In the genomic region with DNA sequence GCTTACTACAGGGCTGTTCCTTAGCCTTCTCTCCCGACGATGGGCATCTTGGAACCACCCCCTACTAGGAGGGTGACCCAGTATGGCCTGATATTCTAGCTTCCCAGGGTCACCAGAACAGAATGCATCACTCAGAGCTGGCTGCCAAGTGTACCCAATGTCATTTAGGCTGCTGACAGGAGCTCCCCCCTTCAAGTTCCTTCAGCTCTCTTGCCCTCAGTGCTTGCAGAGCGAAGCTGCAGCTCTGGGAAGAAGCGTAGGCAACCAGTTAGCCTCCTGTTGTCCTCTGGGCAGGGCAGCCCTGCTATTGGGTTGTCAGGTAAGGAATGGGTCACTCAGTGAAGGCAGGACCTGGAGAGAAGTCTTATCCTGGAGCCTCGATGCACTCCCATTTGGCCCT, we compare ENCODE assay signal across 10 mouse cellular contexts. TPM values are rescaled to one million over a fixed set of nuclear protein-coding genes. Genes with fewer than 3 reads are reported as not detected.
DNase-seq lines count a peak whose midpoint lies in the region; ATAC-seq lines count a peak whose summit lies in the region.
"Had no signal": no experiment of that assay in that cellular context is flagged by ENCODE, and none has a peak within 500 bp of the region (broad histone marks: within the 10 kb centered on the region; RNA-seq: fewer than 3 reads in every experiment).

No protein-coding gene starts in this region.

- H3K4me3 ChIP-seq in hindbrain, embryonic 10.5 days = peak overlapping the region; percentile 77; the same call in 1 of the 2 replicates
- H3K4me3 ChIP-seq in hindbrain, embryonic 12.5 days = no peak overlapping the region
- peak overlapping the region; percentile 78; the same call in 1 of the 2 replicates for H3K4me3 ChIP-seq in embryonic facial prominence, embryonic 10.5 days
- no peak overlapping the region for H3K4me3 ChIP-seq in limb, embryonic 15.5 days

- 60% methylated on average over 5 of the region's 5 CpGs for WGBS in hindbrain, embryonic 10.5 days
- WGBS in hindbrain, embryonic 12.5 days = 58% methylated on average over 5 of the region's 5 CpGs
- WGBS in embryonic facial prominence, embryonic 10.5 days = 57% methylated on average over 5 of the region's 5 CpGs
- WGBS in limb, embryonic 15.5 days = 68% methylated on average over 5 of the region's 5 CpGs

- peak; percentile 24 to 30 for DNase-seq in adrenal gland, postnatal 36 days
- no peak for DNase-seq in adrenal gland, postnatal 14 days
- no peak for DNase-seq in hindbrain, embryonic 10.5 days (ENCODE audit: low spot score)
- DNase-seq in embryonic facial prominence, embryonic 10.5 days (ENCODE audit: low spot score) = no peak
- DNase-seq in right cerebral cortex, postnatal 10 days (ENCODE audit: low spot score in 2 of 2) = no peak
- no peak for DNase-seq in right cerebral cortex, adult 18-20 months

- no peak overlapping the region for H3K9ac ChIP-seq in hindbrain, embryonic 12.5 days
- H3K9ac ChIP-seq in limb, embryonic 15.5 days = no peak overlapping the region

- peaks cover 18% of the 10 kb centered on the region for H3K36me3 ChIP-seq in hindbrain, embryonic 10.5 days
- peaks cover 19% of the 10 kb centered on the region for H3K36me3 ChIP-seq in hindbrain, embryonic 12.5 days
- peaks cover 20% of the 10 kb centered on the region for H3K36me3 ChIP-seq in embryonic facial prominence, embryonic 10.5 days (replicated peaks)
- H3K36me3 ChIP-seq in limb, embryonic 15.5 days = peaks cover 18% of the 10 kb centered on the region
- H3K36me3 ChIP-seq: G1E had no signal

- H3K4me2 ChIP-seq in hindbrain, embryonic 12.5 days (replicated peaks) = no peak overlapping the region
- 0 out of 2 replicates have a peak overlapping the region, but pooled peaks have one; percentile 90 for H3K4me2 ChIP-seq in limb, embryonic 15.5 days

- no peak overlapping the region for H3K27ac ChIP-seq in hindbrain, embryonic 10.5 days
- H3K27ac ChIP-seq in hindbrain, embryonic 12.5 days = no peak overlapping the region
- H3K27ac ChIP-seq in embryonic facial prominence, embryonic 10.5 days (replicated peaks) = no peak overlapping the region
- no peak overlapping the region for H3K27ac ChIP-seq in limb, embryonic 15.5 days
- H3K27ac ChIP-seq: neural tube, embryonic 12.5 days had no signal

- no peaks in the 10 kb centered on the region; the same call in 1 of the 2 replicates for H3K9me3 ChIP-seq in hindbrain, embryonic 10.5 days
- no peaks in the 10 kb centered on the region for H3K9me3 ChIP-seq in hindbrain, embryonic 12.5 days (replicated peaks)
- no peaks in the 10 kb centered on the region for H3K9me3 ChIP-seq in embryonic facial prominence, embryonic 10.5 days
- no peaks in the 10 kb centered on the region for H3K9me3 ChIP-seq in limb, embryonic 15.5 days
- H3K9me3 ChIP-seq: neural tube, embryonic 12.5 days had no signal

- ATAC-seq in hindbrain, embryonic 12.5 days (ENCODE audit: low FRiP score) = no peak
- ATAC-seq in limb, embryonic 15.5 days (ENCODE audit: insufficient number of reproducible peaks, low FRiP score, low TSS enrichment, low read depth) = no peak

- peaks cover 34% of the 10 kb centered on the region for H3K4me1 ChIP-seq in hindbrain, embryonic 10.5 days (replicated peaks)
- H3K4me1 ChIP-seq in hindbrain, embryonic 12.5 days = peaks cover 22% of the 10 kb centered on the region
- peaks cover 36% of the 10 kb centered on the region for H3K4me1 ChIP-seq in embryonic facial prominence, embryonic 10.5 days
- H3K4me1 ChIP-seq in limb, embryonic 15.5 days = peaks cover 33% of the 10 kb centered on the region

- H3K27me3 ChIP-seq in hindbrain, embryonic 10.5 days (ENCODE audit: insufficient read depth, poor library complexity, severe bottlenecking) = peaks cover 39% of the 10 kb centered on the region
- no peaks in the 10 kb centered on the region for H3K27me3 ChIP-seq in hindbrain, embryonic 12.5 days
- H3K27me3 ChIP-seq in embryonic facial prominence, embryonic 10.5 days (replicated peaks; ENCODE audit: low read depth, poor library complexity, severe bottlenecking) = peaks cover 53% of the 10 kb centered on the region
- H3K27me3 ChIP-seq in limb, embryonic 15.5 days = peaks cover 22% of the 10 kb centered on the region; the same call in 1 of the 2 replicates

RNA-seq across cellular contexts. Expression of a gene that starts 0.8 kb away (rescaled TPM):
- total RNA-seq in adrenal gland, postnatal 36 days (2021) = 1 to 10 TPM; 4.5 to 7.4 TPM
- 3.4 and 4.7 TPM in 2 replicates for total RNA-seq in adrenal gland, postnatal 14 days (2021)
- 16.4 and 24.8 TPM in 2 replicates for polyA plus RNA-seq in hindbrain, embryonic 10.5 days (2016; fragmentation: Nextera tagmentation; extraction: Ambion mirVana)
- polyA plus RNA-seq in hindbrain, embryonic 12.5 days (2016; fragmentation: Nextera tagmentation; extraction: Ambion mirVana) = 22.9 and 23.2 TPM in 2 replicates
- polyA plus RNA-seq in embryonic facial prominence, embryonic 10.5 days (2016; fragmentation: Nextera tagmentation; extraction: Ambion mirVana) = 11.4 and 12.1 TPM in 2 replicates
- 12.7 and 17.1 TPM in 2 replicates for polyA plus RNA-seq in limb, embryonic 15.5 days (2015; fragmentation: Nextera tagmentation; extraction: Ambion mirVana)
- total RNA-seq: G1E had no signal
- polyA plus RNA-seq: G1E had no signal

RNA-seq across cellular contexts. Expression of a gene that starts 28.7 kb away (rescaled TPM):
- total RNA-seq in adrenal gland, postnatal 36 days (2021) = 1 to 10 TPM; 1.7 TPM
- 3.1 and 3.7 TPM in 2 replicates for total RNA-seq in adrenal gland, postnatal 14 days (2021)
- polyA plus RNA-seq in hindbrain, embryonic 10.5 days (2016; fragmentation: Nextera tagmentation; extraction: Ambion mirVana) = 59.5 and 66.4 TPM in 2 replicates
- 34.1 and 38.5 TPM in 2 replicates for polyA plus RNA-seq in hindbrain, embryonic 12.5 days (2016; fragmentation: Nextera tagmentation; extraction: Ambion mirVana)
- polyA plus RNA-seq in embryonic facial prominence, embryonic 10.5 days (2016; fragmentation: Nextera tagmentation; extraction: Ambion mirVana) = 57.5 and 59.4 TPM in 2 replicates
- 25.4 and 28.5 TPM in 2 replicates for polyA plus RNA-seq in limb, embryonic 15.5 days (2015; fragmentation: Nextera tagmentation; extraction: Ambion mirVana)

RNA-seq across cellular contexts. Expression of a gene that starts 38.8 kb away (rescaled TPM):
- total RNA-seq in adrenal gland, postnatal 36 days (2021) = 10 to 100 TPM; 44.1 to 71.1 TPM
- total RNA-seq in adrenal gland, postnatal 14 days (2021) = 79.4 and 132 TPM in 2 replicates
- 84.9 and 97.7 TPM in 2 replicates for polyA plus RNA-seq in hindbrain, embryonic 10.5 days (2016; fragmentation: Nextera tagmentation; extraction: Ambion mirVana)
- 84.5 and 90.8 TPM in 2 replicates for polyA plus RNA-seq in hindbrain, embryonic 12.5 days (2016; fragmentation: Nextera tagmentation; extraction: Ambion mirVana)
- 53.6 and 57.1 TPM in 2 replicates for polyA plus RNA-seq in embryonic facial prominence, embryonic 10.5 days (2016; fragmentation: Nextera tagmentation; extraction: Ambion mirVana)
- polyA plus RNA-seq in limb, embryonic 15.5 days (2015; fragmentation: Nextera tagmentation; extraction: Ambion mirVana) = 560 and 613 TPM in 2 replicates

RNA-seq across cellular contexts. Expression of a gene that starts 44.9 kb away (rescaled TPM):
- total RNA-seq in adrenal gland, postnatal 36 days (2021) = 10 to 100 TPM; 51.8 to 52.5 TPM
- total RNA-seq in adrenal gland, postnatal 14 days (2021) = 152 and 174 TPM in 2 replicates
- 195 and 260 TPM in 2 replicates for polyA plus RNA-seq in hindbrain, embryonic 10.5 days (2016; fragmentation: Nextera tagmentation; extraction: Ambion mirVana)
- 217 and 245 TPM in 2 replicates for polyA plus RNA-seq in hindbrain, embryonic 12.5 days (2016; fragmentation: Nextera tagmentation; extraction: Ambion mirVana)
- 91.8 and 96.4 TPM in 2 replicates for polyA plus RNA-seq in embryonic facial prominence, embryonic 10.5 days (2016; fragmentation: Nextera tagmentation; extraction: Ambion mirVana)
- 113 and 182 TPM in 2 replicates for polyA plus RNA-seq in limb, embryonic 15.5 days (2015; fragmentation: Nextera tagmentation; extraction: Ambion mirVana)

Comparison
In these comparisons a context has a peak if more than half of its experiments do, and no peak if none do; other contexts are left out.
1. DNase-seq: peak in adrenal gland, postnatal 36 days (2 of 2); none in adrenal gland, postnatal 14 days (single experiment), hindbrain, embryonic 10.5 days (single experiment), embryonic facial prominence, embryonic 10.5 days (single experiment), right cerebral cortex, postnatal 10 days (0 of 2) and right cerebral cortex, adult 18-20 months (single experiment).
2. H3K4me3 ChIP-seq: peak in hindbrain, embryonic 10.5 days (single experiment) and embryonic facial prominence, embryonic 10.5 days (single experiment); none in hindbrain, embryonic 12.5 days (single experiment) and limb, embryonic 15.5 days (single experiment).